Mouse (Mus musculus): ENCODE data around the gene Aamdc. TPM values are rescaled to one million over a fixed set of nuclear protein-coding genes. Genes with fewer than 3 reads are reported as not detected.

Aamdc gene
- total RNA-seq, 2 experiments from 2014 or later = 113 to 130 TPM

DNA sequence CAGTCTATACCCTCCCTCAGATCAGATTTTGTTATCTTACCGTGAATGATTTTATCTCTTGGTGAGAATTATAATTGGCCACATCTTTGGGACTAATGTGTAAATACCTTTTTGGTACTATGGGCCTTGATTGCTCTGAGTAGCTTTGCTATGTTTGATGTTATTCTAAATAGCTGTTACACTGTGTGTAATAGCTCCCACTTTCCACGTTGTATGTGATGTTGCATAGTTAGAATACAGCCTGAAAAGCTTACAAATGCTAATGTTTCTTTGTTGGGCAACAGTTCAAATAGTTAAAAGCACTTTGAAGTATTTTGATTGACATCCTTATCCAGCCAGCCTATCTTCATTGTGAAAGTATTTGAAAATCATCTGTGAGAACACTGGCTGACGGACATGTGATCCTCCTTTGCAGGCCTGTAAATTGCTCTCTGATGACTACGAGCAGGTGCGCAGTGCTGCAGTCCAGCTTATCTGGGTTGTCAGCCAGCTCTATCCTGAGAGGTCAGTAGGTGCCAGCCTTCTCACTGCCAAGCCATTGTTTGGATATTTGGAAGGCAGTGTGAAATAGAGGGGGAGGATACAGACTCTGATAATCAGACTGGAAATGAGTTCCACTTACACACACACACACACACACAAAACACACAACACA is 78.6 kb downstream of the Aamdc start:
- DNase-seq = peak; percentile 72
- intact Hi-C loops (cut with DNase I) = no loop called here
- Histone ChIP-seq H3K4me3 (no peak overlapping the region), H3K27ac (peak overlapping the region; percentile 57)
- no peak for TF ChIP-seq CTCF (IDR thresholded peaks at IDR 0.05)

Other genes with a start within 250 kb of the Aamdc start
- under 1 TPM; 0.45 to 0.64 TPM for gene Usp35, start 247.5 kb downstream of the Aamdc start, total RNA-seq (2021)
- 1 to 10 TPM; 3.4 to 5.1 TPM for gene Kctd21, start 247.2 kb downstream of the Aamdc start, total RNA-seq (2021)
- gene Alg8, start 207.9 kb downstream of the Aamdc start, total RNA-seq (2021) = 1 to 10 TPM; 3.1 to 4.7 TPM
- gene Ndufc2, start 179.5 kb downstream of the Aamdc start, total RNA-seq (2021) = 100 to 1,000 TPM; 254 to 341 TPM
- 10 to 100 TPM; 18.0 to 20.7 TPM for gene Thrsp, start 161.8 kb downstream of the Aamdc start, total RNA-seq (2021)
- gene Kctd14, start 128.2 kb downstream of the Aamdc start, total RNA-seq (2021) = under 1 TPM in 1 of 2 experiments, not detected in 1; 0.11 TPM
- 10 to 100 TPM; 26.6 to 29.7 TPM for gene Ints4, start 98.5 kb downstream of the Aamdc start, total RNA-seq (2021)
- gene Rsf1, start 392 bp upstream of the Aamdc start, total RNA-seq (2021) = 10 to 100 TPM; 14.1 to 16.0 TPM
- gene Clns1a, start 117.1 kb upstream of the Aamdc start, total RNA-seq (2021) = 10 to 100 TPM; 29.5 to 35.1 TPM
- gene Aqp11, start 158.8 kb upstream of the Aamdc start, total RNA-seq (2021) = under 1 TPM; 0.81 to 0.89 TPM
- gene Pak1, start 209.0 kb upstream of the Aamdc start, total RNA-seq (2021) = 10 to 100 TPM; 17.4 to 23.7 TPM

Data from gastrocnemius, adult 2 months (tissue).